Mouse (Mus musculus) heart, embryonic 13.5 days (tissue): ENCODE data around the gene Plin5. TPM values are rescaled to one million over a fixed set of nuclear protein-coding genes. Genes with fewer than 3 reads are reported as not detected.
A peak's percentile ranks its signal among the peaks of the same experiment; 100 is the strongest.
"Not testable (repeated sequence)": the region's sequence is repeated elsewhere in the genome, so short reads cannot be mapped to it uniquely, and the experiment has no call there.

Experiments
- ATAC-seq: fragments of 200-750 bp; cut with Nextera tagmentation; 2 replicates; pipeline ENCODE4 v1.8.0; 2017; ENCODE audit warnings: moderate TSS enrichment; ENCODE audit not compliant: insufficient number of reproducible peaks, low FRiP score, low TSS enrichment; ENCODE audit errors: extremely low read depth
- H3K27ac ChIP-seq: fragments of 300-500 bp; sonication (generic); replicated peaks from 2 replicates; pipeline ENCODE4 v1.5.1; 2015; ENCODE audit warnings: moderate library complexity, mild to moderate bottlenecking, inconsistent platforms
- H3K27me3 ChIP-seq: fragments of 300-500 bp; sonication (generic); replicated peaks from 2 replicates; pipeline ENCODE4 v1.6.1; 2015; ENCODE audit warnings: mild to moderate bottlenecking, inconsistent platforms
- H3K36me3 ChIP-seq: fragments of 300-500 bp; sonication (generic); 2 replicates; pipeline ENCODE4 v1.6.1; 2015; ENCODE audit warnings: mild to moderate bottlenecking, inconsistent platforms
- H3K4me1 ChIP-seq: fragments of 300-500 bp; sonication (generic); 2 replicates; pipeline ENCODE4 v1.6.1; 2015; ENCODE audit warnings: inconsistent platforms
- H3K4me2 ChIP-seq: fragments of 300-500 bp; sonication (generic); 2 replicates; pipeline ENCODE4 v1.6.1; 2015; ENCODE audit warnings: inconsistent platforms, mild to moderate bottlenecking, moderate library complexity
- H3K4me3 ChIP-seq: fragments of 300-500 bp; sonication (generic); 2 replicates; pipeline ENCODE4 v1.5.1; 2015; ENCODE audit warnings: moderate library complexity, mild to moderate bottlenecking, inconsistent platforms
- H3K9ac ChIP-seq: fragments of 300-500 bp; sonication (generic); 2 replicates; pipeline ENCODE4 v1.6.1; 2015; ENCODE audit warnings: inconsistent platforms, mild to moderate bottlenecking, moderate library complexity
- H3K9me3 ChIP-seq: fragments of 300-500 bp; sonication (generic); 2 replicates; pipeline ENCODE4 v1.6.1; 2016; ENCODE audit warnings: inconsistent platforms
- WGBS: fragments of 180-500 bp; shearing (Covaris S2); methylation state at CpG from one replicate; pipeline ENCODE4 v1.1.7; 2015; ENCODE audit warnings: mixed read lengths; 5-methylcytosine and 5-hydroxymethylcytosine counted together
- polyA plus RNA-seq: library from polyadenylated mRNA; unstranded; fragments of >200 nt; fragmentation: Nextera tagmentation; extraction: Ambion mirVana; gene quantifications from 2 replicates; pipeline ENCODE4 v1.2.1, GENCODE M21; 2015

The Plin5 gene
- polyA plus RNA-seq, 1 experiment from 2014 or later = 0.47 TPM

DNA sequence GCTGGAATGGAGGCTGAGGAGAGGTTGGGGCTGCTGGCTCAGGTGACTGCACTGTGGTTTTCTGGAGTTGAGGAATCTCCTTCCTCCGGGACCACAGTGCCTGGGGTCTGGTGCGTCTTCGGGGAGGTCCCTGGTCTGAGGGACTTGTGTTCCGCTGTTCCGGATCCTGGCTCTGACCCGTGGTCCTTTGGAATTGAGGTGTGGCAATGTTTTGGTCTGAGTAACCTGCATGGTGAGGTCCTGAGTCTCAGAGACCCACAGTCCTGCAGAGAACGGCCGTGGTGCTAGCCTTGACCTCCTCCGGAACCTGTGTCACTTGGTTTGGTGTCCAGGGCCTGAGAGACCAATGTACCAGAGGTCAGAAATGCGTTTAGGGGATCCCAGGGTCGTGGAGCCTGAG lies 37.5 kb downstream of the Plin5 start:
- Histone ChIP-seq H3K27ac (peak overlapping the region; percentile 70), H3K4me2 (peak overlapping the region; percentile 100), H3K27me3 (no peaks in the 10 kb centered on the region), H3K4me3 (peak overlapping the region; percentile 84), H3K36me3 (peaks cover 27% of the 10 kb centered on the region), H3K4me1 (peaks cover 36% of the 10 kb centered on the region), H3K9me3 (no peaks in the 10 kb centered on the region), H3K9ac (peak overlapping the region; percentile 94)
- ATAC-seq = no peak
- WGBS = 3% methylated on average over 11 of the region's 11 CpGs

DNA sequence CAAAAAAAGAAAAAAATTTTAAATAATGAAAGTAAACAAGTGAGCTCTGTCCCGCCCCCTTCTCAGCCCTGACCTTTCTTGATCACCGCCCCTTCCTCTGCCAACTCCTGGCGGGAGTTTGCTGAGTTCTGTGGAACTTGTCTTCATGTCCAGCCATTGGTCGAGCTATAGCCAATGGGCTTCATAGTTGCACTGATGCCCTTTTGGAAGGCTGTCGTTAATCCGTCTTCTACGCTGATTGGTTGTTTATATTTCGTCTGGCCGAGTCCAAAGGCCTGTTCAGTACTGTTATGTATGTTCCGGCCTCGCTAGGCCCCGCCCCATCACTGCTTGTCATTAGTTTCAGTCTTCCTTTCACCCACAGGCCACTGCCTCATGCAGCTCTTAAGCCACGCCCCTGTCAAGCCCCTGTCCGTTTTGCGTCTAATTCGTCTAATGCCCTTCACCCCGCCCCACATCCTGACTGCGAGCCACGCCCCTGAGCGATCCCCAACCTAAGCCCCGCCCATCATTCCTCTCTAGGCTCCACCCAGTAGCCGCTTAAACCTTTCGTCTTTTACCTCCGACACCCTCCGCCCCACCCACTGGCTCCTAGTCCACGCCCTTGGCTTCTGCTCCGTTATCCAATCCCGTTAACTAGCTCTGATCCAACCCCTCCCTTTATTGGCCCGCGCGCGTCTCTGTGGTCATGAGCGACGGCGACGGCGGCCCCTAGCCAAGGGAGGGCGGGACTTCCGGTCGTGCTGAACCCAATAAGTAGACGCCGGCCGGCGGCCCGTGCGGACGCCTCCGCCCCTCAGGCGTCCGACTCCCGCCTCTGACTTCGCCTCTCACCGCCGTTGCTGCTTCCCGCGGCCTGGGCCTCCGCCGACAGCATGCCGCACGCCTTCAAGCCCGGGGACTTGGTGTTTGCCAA lies 38.3 kb downstream of the Plin5 start, which contains the start of gene Hdgfl2:
TSS of gene Hdgfl2 (plus strand) at position 755 of the 916 bp plus-strand sequence.
- under 1% methylated on average over 61 of the region's 61 CpGs for WGBS
- Histone ChIP-seq H3K36me3 (peaks cover 22% of the 10 kb centered on the region), H3K4me2 (peak within 1 kb of the TSS; percentile 100), H3K9ac (peak within 1 kb of the TSS; percentile 94), H3K27ac (peak within 1 kb of the TSS; percentile 77), H3K4me1 (peaks cover 39% of the 10 kb centered on the region), H3K27me3 (no peaks in the 10 kb centered on the region), H3K4me3 (peak within 1 kb of the TSS; percentile 84), H3K9me3 (no peaks in the 10 kb centered on the region)
- ATAC-seq = peak; percentile 88

DNA sequence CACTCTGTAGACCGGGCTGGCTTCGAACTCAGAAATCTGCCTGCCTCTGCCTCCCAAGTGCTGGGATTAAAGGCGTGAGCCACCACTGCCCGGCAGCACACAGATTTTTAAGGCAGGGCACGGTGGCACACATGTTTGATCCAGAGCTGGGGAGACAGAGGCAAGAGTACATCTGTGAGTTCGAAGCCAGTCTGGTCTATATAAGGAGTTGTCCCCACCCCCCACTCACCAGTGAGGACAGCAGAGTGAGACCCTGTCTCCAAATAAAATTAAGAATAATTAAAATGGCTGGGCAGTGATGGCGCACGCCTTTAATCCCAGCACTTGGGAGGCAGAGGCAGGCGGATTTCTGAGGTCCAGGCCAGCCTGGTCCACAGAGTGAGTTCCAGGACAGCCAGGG lies 39.0 kb downstream of the Plin5 start:
- H3K4me3 ChIP-seq = peak overlapping the region; percentile 84
- not testable (repeated sequence) for H3K27me3 ChIP-seq, ATAC-seq, H3K9me3 ChIP-seq
- peaks cover 18% of the 10 kb centered on the region for H3K36me3 ChIP-seq
- 58% methylated on average over 9 of the region's 9 CpGs for WGBS
- peak overlapping the region; percentile 77 for H3K27ac ChIP-seq
- peak overlapping the region; percentile 66 for H3K4me2 ChIP-seq
- peaks cover 46% of the 10 kb centered on the region for H3K4me1 ChIP-seq
- H3K9ac ChIP-seq = peak overlapping the region; percentile 50

DNA sequence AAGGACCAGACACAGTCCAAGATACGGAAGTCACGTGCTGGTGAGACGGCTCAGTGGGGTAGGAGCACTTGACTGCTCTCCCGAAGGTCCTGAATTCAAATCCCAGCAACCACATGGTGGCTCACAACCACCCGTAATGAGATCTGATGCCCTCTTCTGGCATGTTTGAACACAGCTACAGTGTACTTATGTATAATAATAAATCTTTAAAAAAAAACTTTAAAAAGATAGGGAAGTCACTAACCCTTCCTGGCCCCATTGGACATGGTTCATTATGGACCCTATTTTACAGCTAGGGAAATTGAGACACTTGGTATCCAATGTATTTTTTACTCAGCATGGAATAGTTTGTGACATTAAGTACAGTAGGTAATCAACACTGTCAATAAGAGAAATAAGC lies 39.9 kb downstream of the Plin5 start:
- no peaks in the 10 kb centered on the region for H3K27me3 ChIP-seq

DNA sequence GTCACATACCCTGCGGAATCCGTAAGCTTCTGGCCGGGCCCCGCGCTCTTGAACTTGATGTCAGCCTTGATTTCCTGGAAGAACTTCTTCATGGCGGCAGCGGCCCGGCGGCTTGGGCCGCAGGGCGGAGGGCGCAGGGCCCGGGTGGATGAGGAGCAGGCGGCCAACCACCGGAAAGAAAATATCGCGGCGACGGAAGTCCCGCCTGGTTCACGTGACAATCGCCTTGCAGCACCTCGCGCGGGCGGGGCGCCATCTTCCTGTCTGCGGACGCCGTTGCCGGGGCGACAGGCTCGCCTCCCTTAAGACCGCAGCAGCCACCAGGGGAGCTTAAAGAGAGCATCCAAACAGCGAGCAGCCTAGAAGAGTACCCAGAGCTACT lies 42.6 kb downstream of the Plin5 start, which contains the start of gene Ubxn6:
TSS of gene Ubxn6 (minus strand) at position 202 of the 382 bp plus-strand sequence.
- H3K4me1 ChIP-seq = peaks cover 24% of the 10 kb centered on the region
- H3K4me2 ChIP-seq = peak within 1 kb of the TSS; percentile 79
- H3K9me3 ChIP-seq = no peaks in the 10 kb centered on the region
- ATAC-seq = peak; percentile 20
- WGBS = under 1% methylated on average over 35 of the region's 35 CpGs
- H3K36me3 ChIP-seq = peaks cover 38% of the 10 kb centered on the region
- peak within 1 kb of the TSS; percentile 73 for H3K4me3 ChIP-seq
- no peaks in the 10 kb centered on the region for H3K27me3 ChIP-seq
- H3K27ac ChIP-seq = peak within 1 kb of the TSS; percentile 97
- peak within 1 kb of the TSS; percentile 92 for H3K9ac ChIP-seq

More for the DNA sequence above, 39.9 kb downstream of the Plin5 start:
- peaks cover 50% of the 10 kb centered on the region for H3K4me1 ChIP-seq
- no peak overlapping the region for H3K4me2 ChIP-seq
- WGBS = 85% methylated on average over 5 of the region's 5 CpGs
- no peaks in the 10 kb centered on the region for H3K9me3 ChIP-seq
- no peak overlapping the region for H3K4me3 ChIP-seq
- H3K27ac ChIP-seq = no peak overlapping the region
- peaks cover 18% of the 10 kb centered on the region for H3K36me3 ChIP-seq
- no peak for ATAC-seq
- H3K9ac ChIP-seq = no peak overlapping the region

DNA sequence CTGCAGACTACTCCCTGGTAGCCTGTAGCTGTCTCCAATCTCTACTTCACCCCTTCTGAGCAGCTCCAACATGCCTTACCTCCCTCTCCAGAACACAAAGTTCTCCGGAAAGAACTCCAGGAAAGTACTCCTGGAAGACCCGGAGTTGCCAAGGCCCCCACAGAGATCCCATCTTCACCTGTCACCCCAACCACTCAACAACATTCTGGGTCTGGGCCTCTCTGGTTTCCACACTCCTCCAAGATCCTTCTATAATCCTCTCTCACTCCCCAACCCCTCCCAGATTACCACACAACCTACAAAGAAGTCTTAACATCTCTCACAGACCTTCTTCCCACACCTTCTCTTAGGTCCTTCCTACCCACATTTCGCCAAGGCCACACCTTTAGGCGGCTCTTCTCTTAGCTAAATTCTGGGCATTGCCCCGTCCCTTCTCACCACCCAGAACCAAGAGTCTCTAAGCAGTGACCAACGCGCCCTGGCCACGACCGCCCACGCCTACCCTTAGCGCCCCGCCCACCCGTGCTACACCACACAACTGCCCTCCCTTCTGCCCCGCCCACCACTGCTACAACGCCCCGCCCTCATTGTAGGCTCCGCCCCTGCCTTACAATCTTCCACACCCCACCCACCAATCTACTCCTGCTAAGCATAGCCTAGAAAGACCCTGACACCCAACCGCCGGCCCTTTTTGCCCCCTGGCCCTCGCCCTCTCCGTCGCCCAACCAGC lies 43.1 kb downstream of the Plin5 start:
- Histone ChIP-seq H3K27ac (peak overlapping the region; percentile 97), H3K4me1 (peaks cover 24% of the 10 kb centered on the region), H3K9ac (peak overlapping the region; percentile 92), H3K36me3 (peaks cover 43% of the 10 kb centered on the region), H3K4me3 (peak overlapping the region; percentile 73), H3K9me3 (no peaks in the 10 kb centered on the region), H3K27me3 (no peaks in the 10 kb centered on the region), H3K4me2 (peak overlapping the region; percentile 79)
- peak; percentile 48 for ATAC-seq
- WGBS = 6% methylated on average over 22 of the region's 22 CpGs

DNA sequence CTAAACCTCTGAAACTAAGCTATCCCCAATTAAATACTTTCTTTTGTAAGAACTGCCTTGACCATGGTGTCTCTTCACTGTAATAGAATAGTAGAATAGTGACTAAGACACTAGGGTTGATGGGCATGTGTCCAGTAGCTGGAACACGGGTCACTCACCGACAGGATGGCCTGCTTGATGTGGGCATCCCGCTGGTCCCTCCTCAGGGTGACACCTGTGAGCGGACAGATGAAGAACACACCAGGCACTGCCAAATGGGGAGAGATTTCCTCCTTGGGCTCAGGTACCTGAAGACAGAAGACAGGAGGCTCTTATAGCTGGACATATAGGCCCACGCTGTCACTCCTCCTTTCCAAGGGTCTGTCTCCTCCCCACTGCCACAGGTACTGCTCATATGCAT lies 45.2 kb downstream of the Plin5 start:
- 87% methylated on average over 5 of the region's 5 CpGs for WGBS
- ATAC-seq = no peak
- Histone ChIP-seq H3K9ac (no peak overlapping the region), H3K4me3 (no peak overlapping the region), H3K27me3 (no peaks in the 10 kb centered on the region), H3K36me3 (peaks cover 63% of the 10 kb centered on the region), H3K4me1 (peaks cover 21% of the 10 kb centered on the region), H3K4me2 (no peak overlapping the region), H3K9me3 (no peaks in the 10 kb centered on the region), H3K27ac (no peak overlapping the region)

DNA sequence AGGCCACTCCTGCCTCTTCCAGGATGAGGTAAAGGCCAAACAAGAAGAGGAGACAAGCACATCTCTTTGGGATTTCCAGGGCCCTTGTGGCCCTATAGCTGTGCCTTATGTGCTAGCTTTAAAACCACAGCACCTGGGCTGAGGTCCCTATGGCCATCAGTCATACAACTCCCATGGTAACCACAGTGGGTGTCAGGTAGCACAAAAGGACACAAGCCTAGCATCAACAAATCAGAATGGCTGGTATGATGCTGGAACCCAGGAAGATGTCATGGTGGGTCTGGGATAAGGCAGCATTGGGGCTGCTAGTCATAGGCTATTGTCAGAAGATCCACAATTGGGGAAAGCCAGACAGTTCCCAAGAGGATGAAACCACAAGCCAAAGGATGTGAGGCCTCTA lies 46.3 kb downstream of the Plin5 start:
- H3K27me3 ChIP-seq = no peaks in the 10 kb centered on the region
- H3K4me2 ChIP-seq = no peak overlapping the region
- no peaks in the 10 kb centered on the region for H3K9me3 ChIP-seq
- peaks cover 21% of the 10 kb centered on the region for H3K4me1 ChIP-seq
- H3K36me3 ChIP-seq = peaks cover 75% of the 10 kb centered on the region
- no peak overlapping the region for H3K27ac ChIP-seq
- no peak overlapping the region for H3K4me3 ChIP-seq
- no peak overlapping the region for H3K9ac ChIP-seq
- ATAC-seq = no peak

DNA sequence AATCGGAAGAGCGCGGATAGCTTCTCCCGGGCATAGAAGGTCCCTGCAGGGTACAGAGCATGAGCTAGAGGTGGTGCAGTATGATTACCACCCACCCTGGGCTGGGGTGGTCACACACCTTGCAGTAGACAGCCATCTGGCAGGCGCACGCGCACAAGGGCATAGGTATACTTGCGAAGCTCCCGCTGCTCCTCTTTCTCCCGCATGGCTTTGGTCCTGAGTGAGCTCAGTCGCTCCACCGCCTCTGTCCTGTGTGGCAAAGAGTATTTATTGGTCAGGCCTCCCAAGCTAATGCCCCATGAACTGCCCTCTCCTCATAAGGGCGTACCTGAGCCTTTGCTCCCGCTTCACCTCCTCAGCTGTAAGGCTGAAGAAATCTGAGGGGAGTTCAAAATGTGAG lies 48.3 kb downstream of the Plin5 start:
- WGBS = 94% methylated on average over 14 of the region's 14 CpGs
- no peak for ATAC-seq
- peaks cover 95% of the 10 kb centered on the region for H3K36me3 ChIP-seq
- no peak overlapping the region for H3K9ac ChIP-seq
- no peaks in the 10 kb centered on the region for H3K27me3 ChIP-seq
- H3K9me3 ChIP-seq = no peaks in the 10 kb centered on the region
- no peak overlapping the region for H3K27ac ChIP-seq
- no peak overlapping the region for H3K4me2 ChIP-seq
- H3K4me1 ChIP-seq = peaks cover 11% of the 10 kb centered on the region
- no peak overlapping the region for H3K4me3 ChIP-seq

DNA sequence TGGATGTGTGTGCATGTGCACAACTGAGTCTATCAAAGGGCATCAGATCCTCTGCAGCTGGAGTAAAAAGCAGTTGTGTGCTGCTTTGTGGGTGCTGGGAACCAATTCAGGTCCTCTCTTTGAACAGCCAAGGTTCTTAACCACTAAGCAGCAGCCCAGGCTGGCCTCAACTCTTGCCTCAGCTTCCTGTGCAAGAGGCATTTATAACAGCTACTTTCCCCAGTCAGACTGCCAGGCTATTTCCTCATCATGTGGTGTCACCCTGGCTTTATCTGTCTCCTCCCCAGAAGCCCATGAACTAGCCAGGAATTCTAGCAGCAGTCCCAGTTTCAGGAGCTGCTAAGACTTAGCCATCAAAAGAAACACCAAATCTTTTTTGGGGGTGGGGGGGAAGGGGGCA lies 50.9 kb downstream of the Plin5 start:
- H3K9me3 ChIP-seq = no peaks in the 10 kb centered on the region
- no peaks in the 10 kb centered on the region for H3K27me3 ChIP-seq
- H3K4me1 ChIP-seq = no peaks in the 10 kb centered on the region
- no peak overlapping the region for H3K9ac ChIP-seq
- peaks cover 100% of the 10 kb centered on the region for H3K36me3 ChIP-seq
- ATAC-seq = no peak
- no peak overlapping the region for H3K4me3 ChIP-seq
- H3K27ac ChIP-seq = no peak overlapping the region
- H3K4me2 ChIP-seq = no peak overlapping the region

DNA sequence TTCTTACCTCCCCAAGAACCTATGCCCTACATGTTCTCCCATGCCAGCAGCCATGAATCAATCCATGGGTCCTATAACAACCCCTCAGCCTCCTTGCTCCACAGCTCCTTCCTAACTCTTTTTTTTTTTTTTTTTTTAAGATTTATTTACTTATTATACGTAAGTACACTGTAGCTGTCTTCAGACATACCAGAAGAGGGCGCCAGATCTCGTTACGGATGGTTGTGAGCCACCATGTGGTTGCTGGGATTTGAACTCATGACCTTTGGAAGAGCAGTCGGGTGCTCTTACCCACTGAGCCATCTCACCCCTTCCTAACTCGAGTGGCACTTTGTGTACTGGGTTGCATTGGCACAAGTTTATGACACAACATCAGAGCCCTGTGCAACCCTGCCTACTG lies 51.7 kb downstream of the Plin5 start:
- H3K9me3 ChIP-seq, H3K4me1 ChIP-seq, H3K27ac ChIP-seq, H3K27me3 ChIP-seq, H3K4me3 ChIP-seq, H3K9ac ChIP-seq, ATAC-seq, H3K4me2 ChIP-seq: not testable (repeated sequence)
- H3K36me3 ChIP-seq = peaks cover 100% of the 10 kb centered on the region
- WGBS = 84% methylated on average over 6 of the region's 6 CpGs
